Mouse (Mus musculus) myocyte (in vitro differentiated cells): ENCODE data around the gene Peg3. TPM values are rescaled to one million over a fixed set of nuclear protein-coding genes. Genes with fewer than 3 reads are reported as not detected.
A peak's percentile ranks its signal among the peaks of the same experiment; 100 is the strongest.

Experiments
- H3K27me3 ChIP-seq: one replicate; pipeline ENCODE4 v1.6.1; 2011; ENCODE audit not compliant: control insufficient read depth, insufficient read depth, insufficient read length
- H3K36me3 ChIP-seq: one replicate; pipeline ENCODE4 v1.6.1; 2011; ENCODE audit not compliant: control insufficient read depth, insufficient read depth
- H3K4me2 ChIP-seq: one replicate; pipeline ENCODE4 v1.6.1; 2011; ENCODE audit warnings: low read depth, control low read depth
- H3K4me3 ChIP-seq: one replicate; pipeline ENCODE4 v1.5.1; 2011; ENCODE audit warnings: mild to moderate bottlenecking, control low read depth, moderate library complexity
- H3K79me2 ChIP-seq: one replicate; pipeline ENCODE4 v1.6.1; 2011; ENCODE audit not compliant: control insufficient read depth, insufficient read depth
- H3ac ChIP-seq: one replicate; pipeline ENCODE4 v1.6.1; 2011; ENCODE audit not compliant: control insufficient read depth, insufficient read length
- CEBPB ChIP-seq: IDR thresholded peaks from 2 replicates; pipeline ENCODE4 v1.6.1; 2011; ENCODE audit warnings: mild to moderate bottlenecking, moderate library complexity; ENCODE audit not compliant: poor library complexity, insufficient read depth, severe bottlenecking
- E2F4 ChIP-seq: IDR thresholded peaks from one replicate; pipeline ENCODE4 v1.6.1; 2011; ENCODE audit warnings: mild to moderate bottlenecking, control low read depth, moderate library complexity; ENCODE audit not compliant: insufficient read depth
- MAX ChIP-seq: IDR thresholded peaks from one replicate; pipeline ENCODE4 v1.6.1; 2011; ENCODE audit warnings: low read depth, mild to moderate bottlenecking, control low read depth
- MYOD1 ChIP-seq, 3 experiments: IDR thresholded peaks; one replicate each; pipeline ENCODE4 v1.6.1; 2011; ENCODE audit warnings: control low read depth in 2 of 3, low read depth in 2 of 3, mild to moderate bottlenecking in 2 of 3, moderate library complexity in 1 of 3; ENCODE audit not compliant: insufficient read length in 2 of 3, control insufficient read depth in 1 of 3
- MYOG ChIP-seq, 3 experiments: IDR thresholded peaks; one replicate each; pipeline ENCODE4 v1.6.1; 2011; ENCODE audit warnings: control low read depth in 2 of 3, low read depth in 2 of 3, mild to moderate bottlenecking in 2 of 3; ENCODE audit not compliant: insufficient read length in 2 of 3, control insufficient read depth in 1 of 3, insufficient read depth in 1 of 3
- POLR2A ChIP-seq: IDR thresholded peaks from one replicate; pipeline ENCODE4 v1.6.1; 2011; ENCODE audit warnings: low read depth, mild to moderate bottlenecking, control low read depth, moderate library complexity; ENCODE audit not compliant: insufficient read length
- POLR2AphosphoS2 ChIP-seq: IDR thresholded peaks from one replicate; pipeline ENCODE4 v1.6.1; 2011; ENCODE audit warnings: low read depth, control low read depth; ENCODE audit not compliant: insufficient read length
- REST ChIP-seq: IDR thresholded peaks from one replicate; pipeline ENCODE4 v1.6.1; 2011; ENCODE audit warnings: mild to moderate bottlenecking, control low read depth, moderate library complexity; ENCODE audit not compliant: insufficient read depth, insufficient read length
- SRF ChIP-seq: IDR thresholded peaks from one replicate; pipeline ENCODE4 v1.6.1; 2011; ENCODE audit warnings: low read depth; ENCODE audit not compliant: control insufficient read depth, insufficient read length
- TCF12 ChIP-seq: IDR thresholded peaks from one replicate; pipeline ENCODE4 v1.6.1; 2011; ENCODE audit warnings: mild to moderate bottlenecking, control low read depth; ENCODE audit not compliant: poor library complexity, insufficient read depth, severe bottlenecking
- TCF3 ChIP-seq: IDR thresholded peaks from one replicate; pipeline ENCODE4 v1.6.1; 2011; ENCODE audit warnings: low read depth, control low read depth; ENCODE audit not compliant: insufficient read length
- USF1 ChIP-seq: IDR thresholded peaks from one replicate; pipeline ENCODE4 v1.6.1; 2011; ENCODE audit warnings: low read depth, mild to moderate bottlenecking, control low read depth, moderate library complexity
- polyA plus RNA-seq: library from polyadenylated mRNA; unstranded; fragments of >200 nt; fragmentation: generic; extraction: Trizol; gene quantifications from one replicate; pipeline ENCODE4 v1.2.1, GENCODE M21; 2012; ENCODE audit warnings: missing spikeins

The Peg3 gene
- polyA plus RNA-seq, 1 experiment, result 39.2 TPM

GRCm38 (mm10) chr7:6756777-6757291 is 26.6 kb upstream of the Peg3 start:
- H3K36me3 ChIP-seq, result no peaks in the 10 kb centered on the region
- peak in 2 of 3 experiments; percentile 20 to 79 for TF ChIP-seq MYOG (IDR thresholded peaks at IDR 0.05; ENCODE audit: control insufficient read depth in 1 of 3, insufficient read depth in 1 of 3, insufficient read length in 2 of 3, low read depth in 2 of 3)
- peak; percentile 89 to 100 (median 95) for TF ChIP-seq MYOD1 (IDR thresholded peaks at IDR 0.05; ENCODE audit: control insufficient read depth in 1 of 3, insufficient read length in 2 of 3, low read depth in 2 of 3)
- TF ChIP-seq SRF, result no peak
- TF ChIP-seq TCF12, result peak; percentile 88
- no peak for TF ChIP-seq MAX
- no peak for TF ChIP-seq CEBPB
- no peak for TF ChIP-seq E2F4
- no peak for TF ChIP-seq REST
- TF ChIP-seq POLR2AphosphoS2, result no peak
- peak; percentile 66 for TF ChIP-seq TCF3
- TF ChIP-seq POLR2A, result no peak
- no peak for TF ChIP-seq USF1

GRCm38 (mm10) chr7:6753440-6753839 is 23.2 kb upstream of the Peg3 start:
- Histone ChIP-seq H3K79me2 (no peaks in the 10 kb centered on the region), H3K36me3 (no peaks in the 10 kb centered on the region)
- TF ChIP-seq REST (no peak), MYOD1 (IDR thresholded peaks at IDR 0.05; ENCODE audit: control insufficient read depth in 1 of 3, insufficient read length in 2 of 3, low read depth in 2 of 3) (no peak)

More at GRCm38 (mm10) chr7:6756777-6757291, 26.6 kb upstream of the Peg3 start:
- Histone ChIP-seq H3K4me2 (peak overlapping the region; percentile 51), H3ac (no peak overlapping the region), H3K79me2 (no peaks in the 10 kb centered on the region), H3K4me3 (no peak overlapping the region), H3K27me3 (no peaks in the 10 kb centered on the region)

GRCm38 (mm10) chr7:6749196-6749595 is 19.0 kb upstream of the Peg3 start:
- Histone ChIP-seq H3K36me3 (no peaks in the 10 kb centered on the region), H3ac (no peak overlapping the region), H3K4me2 (no peak overlapping the region), H3K27me3 (no peaks in the 10 kb centered on the region), H3K79me2 (no peaks in the 10 kb centered on the region), H3K4me3 (no peak overlapping the region)
- TF ChIP-seq CEBPB (peak; percentile 99), MYOG (IDR thresholded peaks at IDR 0.05; ENCODE audit: control insufficient read depth in 1 of 3, insufficient read depth in 1 of 3, insufficient read length in 2 of 3, low read depth in 2 of 3) (peak in 2 of 3 experiments; percentile 41 to 82), MYOD1 (IDR thresholded peaks at IDR 0.05; ENCODE audit: control insufficient read depth in 1 of 3, insufficient read length in 2 of 3, low read depth in 2 of 3) (peak; percentile 80 to 94 (median 88)), TCF12 (peak; percentile 83), USF1 (no peak), MAX (no peak), TCF3 (peak; percentile 78)

More at GRCm38 (mm10) chr7:6753440-6753839, 23.2 kb upstream of the Peg3 start:
- Histone ChIP-seq H3K27me3 (no peaks in the 10 kb centered on the region), H3K4me2 (no peak overlapping the region), H3K4me3 (no peak overlapping the region), H3ac (no peak overlapping the region)

GRCm38 (mm10) chr7:6744281-6744904 is 14.2 kb upstream of the Peg3 start:
- Histone ChIP-seq H3K4me3 (no peak overlapping the region), H3ac (no peak overlapping the region), H3K36me3 (no peaks in the 10 kb centered on the region), H3K4me2 (no peak overlapping the region), H3K27me3 (no peaks in the 10 kb centered on the region), H3K79me2 (no peaks in the 10 kb centered on the region)
- TF ChIP-seq POLR2A (no peak), CEBPB (no peak), MYOD1 (IDR thresholded peaks at IDR 0.05; ENCODE audit: control insufficient read depth in 1 of 3, insufficient read length in 2 of 3, low read depth in 2 of 3) (no peak), E2F4 (no peak), USF1 (no peak), TCF3 (no peak), MAX (no peak), REST (no peak), TCF12 (no peak), SRF (no peak), MYOG (IDR thresholded peaks at IDR 0.05; ENCODE audit: control insufficient read depth in 1 of 3, insufficient read depth in 1 of 3, insufficient read length in 2 of 3, low read depth in 2 of 3) (no peak), POLR2AphosphoS2 (no peak)

- H3ac ChIP-seq, result no peak overlapping the region
- no peaks in the 10 kb centered on the region for H3K36me3 ChIP-seq
- no peaks in the 10 kb centered on the region for H3K27me3 ChIP-seq
- no peak overlapping the region for H3K4me2 ChIP-seq
- TF ChIP-seq E2F4, result no peak
- TF ChIP-seq SRF, result no peak
- TF ChIP-seq MYOD1 (IDR thresholded peaks at IDR 0.05; ENCODE audit: control insufficient read depth in 1 of 3, insufficient read length in 2 of 3, low read depth in 2 of 3), result no peak
- TF ChIP-seq TCF12, result no peak
- TF ChIP-seq REST, result no peak
- no peak for TF ChIP-seq TCF3
- TF ChIP-seq USF1, result no peak
- no peak for TF ChIP-seq POLR2A
- no peak for TF ChIP-seq CEBPB
- TF ChIP-seq MYOG (IDR thresholded peaks at IDR 0.05; ENCODE audit: control insufficient read depth in 1 of 3, insufficient read depth in 1 of 3, insufficient read length in 2 of 3, low read depth in 2 of 3), result no peak
- TF ChIP-seq POLR2AphosphoS2, result no peak
- no peak for TF ChIP-seq MAX
- H3K79me2 ChIP-seq, result peaks cover 15% of the 10 kb centered on the region
- no peak overlapping the region for H3K4me3 ChIP-seq
These were observed 5.8 kb upstream of the Peg3 start for GRCm38 (mm10) chr7:6736060-6736459.
